Mouse (Mus musculus) hindbrain, postnatal 0 days (tissue): ENCODE results near the gene Tctex1d4. TPM values are rescaled to one million over a fixed set of nuclear protein-coding genes. Genes with fewer than 3 reads are reported as not detected.

Experiments used
- ATAC-seq: fragments of 200-750 bp; cut with Nextera tagmentation; 2 replicates; pipeline ENCODE4 v1.8.0; 2017; ENCODE audit warnings: mild to moderate bottlenecking, moderate TSS enrichment, moderate library complexity
- DNase-seq: peaks from one replicate; pipeline ENCODE4 v3.0.0-alpha.2; 2015; ENCODE audit warnings: low spot score
- H3K27ac ChIP-seq: fragments of 300-500 bp; sonication (generic); 2 replicates; pipeline ENCODE4 v1.5.1; 2014; ENCODE audit warnings: mild to moderate bottlenecking
- H3K27me3 ChIP-seq: fragments of 300-500 bp; sonication (generic); 2 replicates; pipeline ENCODE4 v1.6.1; 2014; ENCODE audit warnings: low read length, mixed read lengths; ENCODE audit not compliant: insufficient read depth
- H3K36me3 ChIP-seq: fragments of 300-500 bp; sonication (generic); 2 replicates; pipeline ENCODE4 v1.6.1; 2014; ENCODE audit warnings: low read length, mixed read lengths; ENCODE audit not compliant: insufficient read depth
- H3K4me1 ChIP-seq: fragments of 300-500 bp; sonication (generic); 2 replicates; pipeline ENCODE4 v1.6.1; 2014; ENCODE audit warnings: antibody characterized with exemption, low read length, mixed read lengths; ENCODE audit not compliant: insufficient read depth
- H3K4me2 ChIP-seq: fragments of 300-500 bp; sonication (generic); 2 replicates; pipeline ENCODE4 v1.6.1; 2014; ENCODE audit warnings: low read depth, mild to moderate bottlenecking, low read length, moderate library complexity, mixed read lengths
- H3K4me3 ChIP-seq: fragments of 300-500 bp; sonication (generic); 2 replicates; pipeline ENCODE4 v1.5.1; 2014; ENCODE audit warnings: low read length
- H3K9ac ChIP-seq: fragments of 300-500 bp; sonication (generic); replicated peaks from 2 replicates; pipeline ENCODE4 v1.6.1; 2014; ENCODE audit warnings: mild to moderate bottlenecking, low read length, moderate library complexity, mixed read lengths
- H3K9me3 ChIP-seq: fragments of 300-500 bp; sonication (generic); 2 replicates; pipeline ENCODE4 v1.6.1; 2016; ENCODE audit warnings: low read length, mixed read lengths
- CTCF ChIP-seq: IDR thresholded peaks from 2 replicates; pipeline ENCODE4 v1.5.1; 2016; ENCODE audit warnings: antibody characterized with exemption, control low read depth, low read depth
- WGBS: fragments of 180-500 bp; shearing (Covaris S2); extraction: QIAGEN DNeasy Blood & Tissue Kit; methylation state at CpG from one replicate; pipeline ENCODE4 v1.1.7; 2014; 5-methylcytosine and 5-hydroxymethylcytosine counted together
- polyA plus RNA-seq: library from polyadenylated mRNA; unstranded; fragments of >200 nt; fragmentation: Nextera tagmentation; extraction: Ambion mirVana; gene quantifications from 2 replicates; pipeline ENCODE4 v1.2.1, GENCODE M21; 2015
- total RNA-seq: library from RNA; depleted of rRNA; stranded (reverse); fragments of >200 nt; gene quantifications from 2 replicates; pipeline ENCODE4 v1.2.3, GENCODE M21; 2014

Gene Tctex1d4
- total and polyA plus RNA-seq, 2 experiments from 2014 or later = 2.8 to 5.8 TPM

- DNase-seq (no peak), ATAC-seq (no peak)
- TF ChIP-seq CTCF = no peak
- Histone ChIP-seq H3K4me1 (no peaks in the 10 kb centered on the region), H3K27ac (no peak overlapping the region), H3K4me2 (no peak overlapping the region), H3K27me3 (no peaks in the 10 kb centered on the region), H3K36me3 (peaks cover 16% of the 10 kb centered on the region; the same call in 1 of the 2 replicates), H3K4me3 (no peak overlapping the region), H3K9me3 (no peaks in the 10 kb centered on the region), H3K9ac (no peak overlapping the region)
- 86% methylated on average over 18 of the region's 18 CpGs for WGBS
These were observed 21.6 kb downstream of the Tctex1d4 start for GRCm38 (mm10) chr4:117148047-117148713.

GRCm38 (mm10) chr4:117148815-117149214 is 22.2 kb downstream of the Tctex1d4 start:
- TF ChIP-seq CTCF = no peak
- H3K4me1 ChIP-seq = no peaks in the 10 kb centered on the region
- DNase-seq (no peak), ATAC-seq (no peak)
- no peak overlapping the region for H3K4me2 ChIP-seq
- no peak overlapping the region for H3K27ac ChIP-seq
- H3K9me3 ChIP-seq = no peaks in the 10 kb centered on the region
- no peak overlapping the region for H3K9ac ChIP-seq
- peaks cover 20% of the 10 kb centered on the region; the same call in 1 of the 2 replicates for H3K36me3 ChIP-seq
- no peak overlapping the region for H3K4me3 ChIP-seq
- H3K27me3 ChIP-seq = no peaks in the 10 kb centered on the region
- 68% methylated on average over 24 of the region's 24 CpGs for WGBS

- Histone ChIP-seq H3K36me3 (peaks cover 24% of the 10 kb centered on the region; the same call in 1 of the 2 replicates), H3K27me3 (no peaks in the 10 kb centered on the region), H3K4me1 (no peaks in the 10 kb centered on the region), H3K9ac (no peak overlapping the region), H3K27ac (no peak overlapping the region), H3K4me2 (no peak overlapping the region), H3K9me3 (no peaks in the 10 kb centered on the region), H3K4me3 (no peak overlapping the region)
- ATAC-seq (no peak), DNase-seq (no peak)
- 79% methylated on average over 6 of the region's 6 CpGs for WGBS
- no peak for TF ChIP-seq CTCF
These were observed 23.0 kb downstream of the Tctex1d4 start for GRCm38 (mm10) chr4:117149291-117150211.

GRCm38 (mm10) chr4:117150212-117150733 is 23.7 kb downstream of the Tctex1d4 start:
- Histone ChIP-seq H3K9ac (no peak overlapping the region), H3K4me1 (no peaks in the 10 kb centered on the region), H3K9me3 (no peaks in the 10 kb centered on the region), H3K27ac (no peak overlapping the region), H3K4me2 (no peak overlapping the region), H3K36me3 (peaks cover 24% of the 10 kb centered on the region; the same call in 1 of the 2 replicates), H3K27me3 (no peaks in the 10 kb centered on the region), H3K4me3 (no peak overlapping the region)
- WGBS = 90% methylated on average over 6 of the region's 6 CpGs
- ATAC-seq (no peak), DNase-seq (no peak)
- no peak for TF ChIP-seq CTCF

GRCm38 (mm10) chr4:117151416-117151815 is 24.8 kb downstream of the Tctex1d4 start:
- WGBS = 79% methylated on average over 1 of the region's 1 CpGs
- Histone ChIP-seq H3K4me1 (no peaks in the 10 kb centered on the region), H3K4me3 (no peak overlapping the region), H3K9me3 (no peaks in the 10 kb centered on the region), H3K9ac (no peak overlapping the region), H3K4me2 (no peak overlapping the region), H3K36me3 (peaks cover 24% of the 10 kb centered on the region; the same call in 1 of the 2 replicates), H3K27ac (no peak overlapping the region), H3K27me3 (no peaks in the 10 kb centered on the region)
- ATAC-seq = no peak
- DNase-seq = no peak
- TF ChIP-seq CTCF = no peak

GRCm38 (mm10) chr4:117152714-117153113 is 26.1 kb downstream of the Tctex1d4 start:
- ATAC-seq (no peak), DNase-seq (no peak)
- no peaks in the 10 kb centered on the region for H3K9me3 ChIP-seq
- H3K4me3 ChIP-seq = no peak overlapping the region
- peaks cover 24% of the 10 kb centered on the region; the same call in 1 of the 2 replicates for H3K36me3 ChIP-seq
- H3K4me2 ChIP-seq = no peak overlapping the region
- no peak for TF ChIP-seq CTCF
- 84% methylated on average over 5 of the region's 5 CpGs for WGBS
- H3K4me1 ChIP-seq = no peaks in the 10 kb centered on the region
- H3K27me3 ChIP-seq = no peaks in the 10 kb centered on the region
- no peak overlapping the region for H3K9ac ChIP-seq
- no peak overlapping the region for H3K27ac ChIP-seq
